Mouse (Mus musculus): ENCODE data around the gene Rbms3.

DNA sequence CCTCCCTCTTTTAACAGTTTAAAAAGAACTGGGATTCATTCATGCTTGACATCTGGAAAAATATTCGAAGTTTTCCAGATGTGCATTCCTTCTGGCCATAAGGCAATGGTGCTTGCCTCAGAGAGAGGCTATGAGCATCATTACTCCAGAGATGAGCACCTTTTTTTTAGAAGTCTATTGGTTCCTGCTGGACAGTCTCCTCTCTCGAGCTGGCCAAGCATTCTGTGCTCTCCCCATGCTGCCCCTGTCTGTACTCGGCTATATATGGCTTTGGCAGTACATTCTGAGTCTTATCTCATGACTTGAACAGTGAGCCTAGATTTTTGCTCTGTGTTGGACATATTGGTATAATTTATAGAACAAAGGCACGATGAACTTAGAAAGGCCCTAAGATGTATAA is 952.6 kb downstream of the Rbms3 start:
- no peak for TF ChIP-seq CTCF (IDR thresholded peaks at IDR 0.05; ENCODE audit: insufficient read depth, low read depth, low read length)
- TF ChIP-seq POLR2A (IDR thresholded peaks at IDR 0.05; ENCODE audit: insufficient read depth, low read depth, low read length) = no peak
